Comparison of ENCODE assay signal across 21 mouse cellular contexts in the genomic region with DNA sequence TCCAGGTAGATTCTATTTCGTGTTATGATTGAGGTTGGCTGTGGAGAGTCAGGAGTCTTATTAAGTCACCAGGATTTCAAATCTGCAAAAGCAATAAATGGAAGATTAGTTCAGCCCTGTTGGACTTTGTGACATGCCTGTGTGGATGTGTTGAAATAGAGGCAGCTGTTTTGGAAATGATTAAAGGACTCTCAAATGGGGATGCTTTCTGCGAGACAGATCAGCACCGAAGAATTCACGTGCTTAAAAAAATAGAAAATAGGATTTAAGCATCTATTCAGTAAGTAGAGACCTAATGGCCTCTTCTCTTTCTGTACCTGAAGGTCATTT. TPM values are rescaled to one million over a fixed set of nuclear protein-coding genes. Genes with fewer than 3 reads are reported as not detected.
A peak's percentile ranks its signal among the peaks of the same experiment; 100 is the strongest.
DNase-seq lines count a peak whose midpoint lies in the region; ATAC-seq and TF ChIP-seq lines count a peak whose summit lies in the region.
"Had no signal": no experiment of that assay in that cellular context is flagged by ENCODE, and none has a peak within 500 bp of the region (broad histone marks: within the 10 kb centered on the region; RNA-seq: fewer than 3 reads in every experiment).

No protein-coding gene starts in this region.

- CTCF ChIA-PET in Patski (lab: Charles Lee) = interaction anchor here (1.8 kb wide), 1 partner anchor 25 kb away, joined by 4 read pairs; no protein-coding TSS in a partner anchor

- no peak for TF ChIP-seq POLR2A in kidney, adult 2 months (IDR thresholded peaks at IDR 0.05; ENCODE audit: low read depth, low read length)

- peak; percentile 51 for ATAC-seq in Patski
- ATAC-seq in intestine, embryonic 15.5 days = peak; percentile 74
- ATAC-seq in liver, embryonic 15.5 days (ENCODE audit: insufficient read depth) = peak; percentile 45
- no peak for ATAC-seq in forebrain, embryonic 14.5 days
- ATAC-seq: hindbrain, embryonic 16.5 days; midbrain, embryonic 15.5 days had no signal

- DNase-seq in kidney, adult 2 months = peak; percentile 77
- DNase-seq in kidney, postnatal 10 days = no peak
- peak; percentile 54 for DNase-seq in Patski (ENCODE audit: low read depth, low spot score)
- no peak for DNase-seq in lung, postnatal 4 days
- DNase-seq in forebrain, embryonic 14.5 days (ENCODE audit: low spot score) = no peak
- no peak for DNase-seq in testis, postnatal 14 days (ENCODE audit: low spot score)
- DNase-seq: adrenal gland, postnatal 14 days; cerebellum, adult 18-20 months; gastrocnemius, postnatal 25 days; heart, postnatal 4 days; layer of hippocampus, postnatal 36 days; left cerebral cortex, postnatal 4 days; lung, embryonic 14.5 days; thymus, postnatal 4 days had no signal

- no peaks in the 10 kb centered on the region for H3K9me3 ChIP-seq in intestine, embryonic 15.5 days
- H3K9me3 ChIP-seq in liver, embryonic 15.5 days (replicated peaks) = no peaks in the 10 kb centered on the region; the same call in 1 of the 2 replicates
- H3K9me3 ChIP-seq in forebrain, embryonic 14.5 days (replicated peaks; ENCODE audit: control insufficient read depth, low read length) = no peaks in the 10 kb centered on the region
- H3K9me3 ChIP-seq: embryonic facial prominence, embryonic 12.5 days; forebrain, embryonic 10.5 days; midbrain, embryonic 15.5 days had no signal

- no peaks in the 10 kb centered on the region for H3K27me3 ChIP-seq in kidney, adult 2 months (replicated peaks; ENCODE audit: control insufficient read depth, insufficient read depth, low read length)
- no peaks in the 10 kb centered on the region for H3K27me3 ChIP-seq in Patski
- H3K27me3 ChIP-seq in intestine, embryonic 15.5 days (replicated peaks) = no peaks in the 10 kb centered on the region
- H3K27me3 ChIP-seq in liver, embryonic 15.5 days = no peaks in the 10 kb centered on the region
- H3K27me3 ChIP-seq in forebrain, embryonic 14.5 days (replicated peaks; ENCODE audit: control insufficient read depth, insufficient read depth, low read length) = no peaks in the 10 kb centered on the region
- H3K27me3 ChIP-seq: embryonic facial prominence, embryonic 12.5 days; midbrain, embryonic 15.5 days had no signal

- no peak overlapping the region for H3K4me3 ChIP-seq in kidney, adult 2 months (ENCODE audit: insufficient read depth, low read depth, low read length)
- no peak overlapping the region for H3K4me3 ChIP-seq in intestine, embryonic 15.5 days (replicated peaks)
- H3K4me3 ChIP-seq in liver, embryonic 15.5 days (replicated peaks) = peak overlapping the region; percentile 51
- H3K4me3 ChIP-seq in forebrain, embryonic 14.5 days (ENCODE audit: low read depth, low read length) = no peak overlapping the region
- H3K4me3 ChIP-seq: embryonic facial prominence, embryonic 12.5 days; forebrain, embryonic 10.5 days; midbrain, embryonic 15.5 days had no signal

- no peaks in the 10 kb centered on the region; the same call in 1 of the 2 replicates for H3K4me1 ChIP-seq in kidney, adult 2 months (ENCODE audit: control insufficient read depth, insufficient read depth, low read length)
- H3K4me1 ChIP-seq in intestine, embryonic 15.5 days (replicated peaks) = no peaks in the 10 kb centered on the region
- H3K4me1 ChIP-seq in liver, embryonic 15.5 days (replicated peaks) = peaks cover 53% of the 10 kb centered on the region
- H3K4me1 ChIP-seq in forebrain, embryonic 14.5 days (ENCODE audit: control insufficient read depth, insufficient read depth, low read length) = no peaks in the 10 kb centered on the region
- H3K4me1 ChIP-seq: embryonic facial prominence, embryonic 12.5 days; forebrain, embryonic 10.5 days; midbrain, embryonic 15.5 days had no signal

- TF ChIP-seq CTCF in kidney, adult 2 months (conservative IDR thresholded peaks at IDR 0.05; ENCODE audit: insufficient read depth, insufficient read length, low read depth, low read length) = no peak
- TF ChIP-seq CTCF in Patski (IDR thresholded peaks at IDR 0.05) = no peak

- in situ Hi-C loops in Patski (cut with MboI; ENCODE audit: low pct_unique_long_range_greater_than_20kb) = no loop called here

- POLR2A ChIA-PET in Patski (lab: Charles Lee) = no interaction called here

- H3K27ac ChIP-seq in kidney, adult 2 months (ENCODE audit: insufficient read depth, low read depth, low read length) = no peak overlapping the region
- no peak overlapping the region for H3K27ac ChIP-seq in intestine, embryonic 15.5 days
- H3K27ac ChIP-seq in liver, embryonic 15.5 days (replicated peaks) = peak overlapping the region; percentile 96
- H3K27ac ChIP-seq in forebrain, embryonic 14.5 days (ENCODE audit: low read depth, low read length) = no peak overlapping the region
- H3K27ac ChIP-seq: embryonic facial prominence, embryonic 12.5 days; forebrain, embryonic 10.5 days; midbrain, embryonic 15.5 days had no signal

- 61% methylated on average over 4 of the region's 4 CpGs for WGBS in kidney, adult 2 months
- WGBS in intestine, embryonic 15.5 days = 64% methylated on average over 4 of the region's 4 CpGs
- WGBS in liver, embryonic 15.5 days (ENCODE audit: insufficient replicate concordance) = 26% methylated on average over 4 of the region's 4 CpGs
- WGBS in forebrain, embryonic 14.5 days = 86% methylated on average over 4 of the region's 4 CpGs

- no peak overlapping the region for H3K4me2 ChIP-seq in intestine, embryonic 15.5 days (replicated peaks)
- peak overlapping the region; percentile 54 for H3K4me2 ChIP-seq in liver, embryonic 15.5 days
- H3K4me2 ChIP-seq in forebrain, embryonic 14.5 days (ENCODE audit: low read length) = no peak overlapping the region
- H3K4me2 ChIP-seq: embryonic facial prominence, embryonic 12.5 days; heart, embryonic 11.5 days; lung, embryonic 14.5 days; midbrain, embryonic 15.5 days had no signal

- no peak overlapping the region for H3K9ac ChIP-seq in intestine, embryonic 15.5 days
- peak overlapping the region; percentile 14; the same call in 1 of the 2 replicates for H3K9ac ChIP-seq in liver, embryonic 15.5 days
- H3K9ac ChIP-seq in forebrain, embryonic 14.5 days (ENCODE audit: low read length) = no peak overlapping the region
- H3K9ac ChIP-seq: embryonic facial prominence, embryonic 12.5 days; lung, embryonic 14.5 days; midbrain, embryonic 15.5 days had no signal

- no peaks in the 10 kb centered on the region for H3K36me3 ChIP-seq in kidney, adult 2 months (ENCODE audit: control insufficient read depth, insufficient read depth, low read length)
- H3K36me3 ChIP-seq in intestine, embryonic 15.5 days = no peaks in the 10 kb centered on the region
- H3K36me3 ChIP-seq in liver, embryonic 15.5 days (replicated peaks) = peaks cover 29% of the 10 kb centered on the region
- peaks cover 2% of the 10 kb centered on the region; the same call in 1 of the 2 replicates for H3K36me3 ChIP-seq in forebrain, embryonic 14.5 days (ENCODE audit: control insufficient read depth, insufficient read depth, low read length)
- H3K36me3 ChIP-seq: midbrain, embryonic 15.5 days had no signal

RNA-seq across cellular contexts. Expression of a gene that starts 37.5 kb away (rescaled TPM):
- 6.2 and 7.0 TPM in 2 replicates for polyA plus RNA-seq in kidney, adult 2 months (2012; rRNA removed)
- polyA plus RNA-seq in Patski (2021) = 14.2 TPM
- polyA plus RNA-seq in intestine, embryonic 15.5 days (2015; fragmentation: Nextera tagmentation; extraction: Ambion mirVana) = 17.6 and 18.4 TPM in 2 replicates
- 16.1 and 18.7 TPM in 2 replicates for polyA plus RNA-seq in liver, embryonic 15.5 days (2015; fragmentation: Nextera tagmentation; extraction: Ambion mirVana)
- 24.7 and 24.9 TPM in 2 replicates for polyA plus RNA-seq in forebrain, embryonic 14.5 days (2014; fragmentation: Nextera tagmentation; extraction: Ambion mirVana)

RNA-seq across cellular contexts. Expression of a gene that starts 38.5 kb away (rescaled TPM):
- polyA plus RNA-seq in kidney, adult 2 months (2012; rRNA removed) = 33.3 and 35.1 TPM in 2 replicates
- 48.9 TPM for polyA plus RNA-seq in Patski (2021)
- 12.0 and 13.2 TPM in 2 replicates for polyA plus RNA-seq in intestine, embryonic 15.5 days (2015; fragmentation: Nextera tagmentation; extraction: Ambion mirVana)
- 5.0 and 5.3 TPM in 2 replicates for polyA plus RNA-seq in liver, embryonic 15.5 days (2015; fragmentation: Nextera tagmentation; extraction: Ambion mirVana)
- polyA plus RNA-seq in forebrain, embryonic 14.5 days (2014; fragmentation: Nextera tagmentation; extraction: Ambion mirVana) = 40.7 and 46.1 TPM in 2 replicates

Comparison
In these comparisons a context has a peak if more than half of its experiments do, and no peak if none do; other contexts are left out.
1. DNase-seq: peak in kidney, adult 2 months (single experiment) and Patski (single experiment); none in kidney, postnatal 10 days (single experiment), lung, postnatal 4 days (0 of 2), forebrain, embryonic 14.5 days (single experiment) and testis, postnatal 14 days (single experiment).